Mouse (Mus musculus) heart, postnatal 14 days (tissue): Measurements from ENCODE around the gene Cadps. TPM values are rescaled to one million over a fixed set of nuclear protein-coding genes. Genes with fewer than 3 reads are reported as not detected.

ENCODE experiments used
- DNase-seq, 2 experiments: peaks; one replicate each; pipeline ENCODE4 v3.0.0; 2021 to 2022
- intact Hi-C: fragments of 180-260 bp; cut with DNase I; formaldehyde crosslinking; loops from one replicate; pipeline ENCODE4 v1.15.1; 2025
- long read RNA-seq, 2 experiments: library from polyadenylated mRNA; stranded (forward); transcript quantifications; one replicate each; pipeline ENCODE4 v2.0.0; 2021
- total RNA-seq, 2 experiments: library from RNA; stranded (reverse); gene quantifications; 2 replicates each; pipeline ENCODE4 v1.2.3; 2021

Gene Cadps
- total RNA-seq, result under 1 TPM; 0.05 to 0.14 TPM
- long read RNA-seq, experiment 1, partial matches to known transcripts, result 0 of 1 reads
- long read RNA-seq, experiment 1, other reads (novel, unspliced or antisense), result 1 of 1 reads
- long read RNA-seq, experiment 2, result 0 reads

DNA sequence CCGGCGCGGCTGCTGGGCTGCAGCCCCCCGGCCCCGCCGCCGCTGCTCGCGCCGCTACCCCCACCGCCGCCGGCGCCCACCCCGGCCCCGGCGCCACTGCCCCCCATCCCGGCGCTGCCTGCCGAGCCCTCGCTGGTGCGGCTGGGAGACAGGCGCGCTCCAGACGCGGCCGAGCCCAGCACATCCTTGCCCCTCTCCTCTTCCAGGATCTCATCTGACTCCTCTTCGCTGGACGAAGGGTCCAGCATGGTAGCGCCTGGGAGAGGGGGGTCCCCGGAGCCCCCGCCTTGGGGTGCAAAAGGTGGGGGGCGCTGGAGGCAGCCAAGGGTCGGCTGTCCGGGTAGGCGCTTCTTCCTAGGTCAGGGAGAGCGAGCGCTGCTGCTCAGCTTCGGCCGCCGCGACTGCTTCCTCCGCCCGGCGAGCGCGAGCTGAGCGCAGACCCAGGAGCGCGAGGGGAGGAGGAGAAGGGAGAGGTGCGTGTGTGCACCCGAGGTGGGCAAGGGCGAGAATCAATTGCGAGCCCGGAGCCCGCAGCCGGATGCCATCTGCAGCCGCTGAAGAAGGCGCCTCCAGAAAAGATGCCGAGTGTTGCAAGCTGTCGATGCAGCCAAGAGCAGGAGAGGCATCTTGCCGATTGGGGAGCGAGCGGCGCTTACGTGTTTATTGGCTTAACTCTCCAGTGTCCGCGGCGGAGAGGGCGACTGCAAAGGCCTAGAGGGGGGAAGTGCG lies at the start of gene Cadps:
Gene Cadps, minus strand, starts transcription at position 589 of the 729 bp plus-strand sequence.
- intact Hi-C loops, result no loop called here
- no peak for DNase-seq

DNA sequence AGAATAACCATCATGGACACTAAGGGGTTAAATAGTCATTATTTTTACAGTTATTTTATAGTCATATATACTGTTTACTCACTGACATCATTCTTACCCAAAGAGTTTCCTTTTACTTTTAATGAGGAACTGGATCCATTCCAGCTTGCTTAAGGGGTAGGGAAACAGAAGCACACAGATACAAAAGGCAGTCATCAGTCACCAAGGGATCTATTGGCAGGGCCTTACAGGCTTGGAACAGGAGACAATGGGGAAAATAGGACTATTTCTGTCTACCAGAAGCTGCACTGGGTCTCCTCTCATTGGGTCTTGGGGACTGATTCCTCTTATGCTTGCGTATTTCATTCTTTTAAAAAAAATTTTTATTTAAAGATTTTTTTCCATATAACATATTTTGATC lies 46.7 kb upstream of the Cadps start:
- intact Hi-C loops, result no loop called here
- no peak for DNase-seq

DNA sequence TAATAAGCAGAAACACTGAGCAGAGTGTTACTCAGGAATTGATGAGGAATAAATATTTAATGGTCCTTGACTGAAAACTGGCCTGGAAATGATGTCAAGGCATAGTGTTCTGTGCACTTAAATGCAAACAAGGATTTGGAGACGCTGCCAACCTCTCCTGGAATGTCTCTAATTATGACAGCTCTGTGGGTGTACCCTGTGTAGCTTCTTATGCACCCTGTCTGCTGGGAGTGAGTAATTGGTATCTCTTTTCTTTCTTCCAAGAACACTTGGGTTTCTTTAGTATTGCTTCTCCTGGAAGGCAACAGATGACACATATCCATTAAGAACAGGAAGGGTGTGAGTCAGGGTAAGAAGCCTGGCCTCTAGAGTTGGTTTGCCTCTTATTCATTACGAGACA lies 42.4 kb upstream of the Cadps start:
- intact Hi-C loops, result no loop called here
- no peak for DNase-seq

DNA sequence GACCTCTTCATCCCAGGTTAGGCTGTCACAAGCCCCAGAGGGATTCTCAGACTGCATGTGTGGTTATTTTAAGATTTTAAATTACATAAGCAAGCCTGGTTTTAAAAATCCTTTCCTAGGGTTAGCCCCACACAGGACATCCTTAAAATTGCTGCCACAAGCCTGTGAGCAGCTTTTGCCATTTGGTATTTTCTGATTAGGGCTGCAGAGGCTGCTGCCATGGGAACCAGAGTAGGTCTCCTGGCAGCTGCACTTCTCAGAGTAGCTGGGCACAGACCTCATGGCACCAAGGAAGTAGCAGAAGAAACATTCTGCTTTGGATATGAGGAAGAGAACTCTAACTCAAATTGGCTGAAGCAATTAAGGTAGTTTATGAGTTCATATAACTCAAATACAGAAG lies 21.0 kb upstream of the Cadps start:
- intact Hi-C loops, result no loop called here

DNA sequence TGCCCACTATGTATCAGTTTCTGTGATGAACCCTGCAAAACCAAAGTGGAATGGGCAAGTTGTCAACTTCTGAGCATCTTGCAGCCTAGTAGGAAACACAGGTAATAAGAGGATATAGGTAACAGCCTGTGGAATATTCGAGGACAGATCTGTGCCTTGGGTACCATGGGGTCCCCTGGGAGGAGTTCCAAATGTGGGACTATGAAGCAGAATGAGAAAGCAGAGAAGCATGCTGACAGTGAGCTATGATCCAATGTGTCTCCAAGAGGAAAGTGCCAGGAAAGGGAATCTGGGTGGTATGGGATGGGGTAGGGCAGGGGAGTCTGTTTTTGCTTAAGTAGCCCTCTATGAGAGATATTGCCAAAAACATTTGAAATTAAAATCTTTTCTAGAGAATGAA lies 16.6 kb upstream of the Cadps start:
- intact Hi-C loops, result no loop called here
- no peak for DNase-seq

More for the DNA sequence above, 21.0 kb upstream of the Cadps start:
- DNase-seq, result no peak

DNA sequence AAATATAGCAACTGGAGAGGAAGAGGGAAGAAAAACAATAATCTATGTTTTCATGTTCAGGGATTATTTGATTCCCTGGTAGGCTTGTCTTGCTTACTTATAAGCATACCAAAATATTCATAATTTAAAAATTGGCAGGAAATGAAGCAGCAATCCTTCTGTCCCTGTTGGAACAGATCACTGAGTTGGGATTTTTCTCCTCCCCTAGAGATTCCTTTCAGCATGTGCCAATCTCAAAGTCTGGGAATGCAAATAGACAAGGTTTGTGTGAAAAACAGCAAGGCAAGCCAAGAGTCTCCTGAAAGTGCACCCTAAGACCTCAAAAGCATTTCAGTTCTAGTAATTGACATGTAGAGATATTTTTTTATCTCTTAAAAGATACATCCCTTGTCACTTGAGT lies 16.1 kb upstream of the Cadps start:
- DNase-seq, result no peak
- intact Hi-C loops, result no loop called here

DNA sequence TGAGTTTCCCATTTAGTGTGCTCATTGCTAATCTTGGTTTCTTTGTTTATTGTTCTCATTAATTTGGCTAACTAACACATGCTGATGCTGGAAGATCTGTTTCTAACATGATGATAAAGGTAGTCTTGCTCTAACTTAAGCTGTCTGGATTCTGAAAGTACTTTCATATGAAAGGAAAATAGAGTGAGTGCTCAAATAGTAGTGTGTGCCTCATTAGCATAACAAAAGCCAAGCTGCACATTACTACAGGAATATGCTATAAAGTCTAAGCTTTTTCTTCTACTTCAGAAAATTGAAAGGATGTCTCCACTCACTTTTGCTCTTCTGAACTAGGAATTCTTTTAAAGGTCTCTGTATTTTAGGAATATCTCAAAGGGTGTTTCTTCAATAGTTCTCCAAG lies 15.4 kb upstream of the Cadps start:
- intact Hi-C loops, result no loop called here
- no peak for DNase-seq

DNA sequence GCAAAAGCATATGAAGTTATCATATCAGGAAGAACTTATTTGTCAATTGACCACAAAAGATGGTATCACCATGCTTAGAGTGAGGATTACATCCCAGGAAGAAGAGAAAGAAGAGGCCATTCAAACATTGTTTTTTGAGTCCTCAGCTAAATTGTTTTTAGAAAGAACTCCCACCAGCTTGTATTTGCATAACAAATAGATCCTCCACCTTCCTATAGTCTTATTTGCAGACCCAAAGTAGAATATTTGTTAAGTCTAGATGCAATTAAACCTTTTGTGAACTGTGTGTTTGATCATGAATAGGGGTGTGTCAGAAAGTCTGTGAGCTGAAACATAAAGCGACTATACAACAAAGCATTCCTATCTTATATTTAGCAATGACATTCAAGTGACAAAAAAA lies 15.0 kb upstream of the Cadps start:
- intact Hi-C loops, result no loop called here
- no peak for DNase-seq

DNA sequence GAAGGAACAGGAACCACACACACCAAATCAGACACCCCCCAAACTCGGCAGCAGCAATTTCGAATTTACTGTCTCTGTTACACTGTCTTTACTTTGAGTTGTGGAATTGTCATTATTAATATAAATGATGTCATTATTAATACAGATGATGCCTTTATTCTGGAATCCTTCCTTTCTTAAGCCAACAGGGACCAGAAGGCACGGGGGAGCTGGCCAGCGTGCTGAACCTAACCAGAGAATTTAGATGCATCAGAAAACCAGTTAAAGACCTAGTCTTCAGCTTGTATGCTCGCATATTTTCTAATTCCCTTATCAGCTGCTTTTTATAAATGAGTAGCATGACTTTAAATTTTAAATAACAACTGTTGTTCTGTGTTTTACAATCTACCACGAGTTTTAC lies 902 bp upstream of the Cadps start:
- intact Hi-C loops, result no loop called here
- DNase-seq, result peak; percentile 18 to 51

DNA sequence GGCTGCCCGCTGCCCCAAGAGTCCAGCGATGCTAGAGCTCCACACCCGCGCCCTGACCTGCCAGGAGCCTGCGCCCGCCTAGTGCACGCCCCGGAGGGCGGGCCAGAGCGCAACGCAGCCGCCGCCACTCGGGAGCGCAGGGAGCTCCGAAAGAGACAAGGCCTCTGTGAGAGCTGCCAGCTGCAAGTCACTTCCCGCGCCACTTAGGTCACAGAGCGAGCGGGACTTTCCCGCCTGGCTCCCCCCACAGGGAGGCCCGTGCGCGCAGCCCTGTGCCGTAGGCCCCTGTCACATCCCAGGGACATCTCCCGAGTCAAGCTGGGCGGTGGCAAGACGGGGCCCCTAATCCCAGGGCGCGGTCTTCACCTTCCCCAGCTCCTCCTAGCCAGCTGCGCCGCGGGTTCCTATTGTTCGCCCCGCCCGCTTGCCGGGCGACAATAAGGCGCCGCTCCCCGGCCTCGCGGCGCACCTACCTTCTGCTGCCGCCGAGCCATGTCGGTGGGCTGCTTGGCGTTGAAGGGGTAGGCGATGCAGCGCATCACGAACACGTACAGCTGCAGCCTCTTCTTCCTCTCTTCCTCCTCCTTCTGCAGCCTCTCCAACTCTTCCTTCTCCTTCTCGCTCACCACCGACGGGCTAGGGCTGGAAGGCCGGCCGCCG lies 918 bp downstream of the Cadps start:
- peak; percentile 6 to 14 for DNase-seq
- intact Hi-C loops, result no loop called here

DNA sequence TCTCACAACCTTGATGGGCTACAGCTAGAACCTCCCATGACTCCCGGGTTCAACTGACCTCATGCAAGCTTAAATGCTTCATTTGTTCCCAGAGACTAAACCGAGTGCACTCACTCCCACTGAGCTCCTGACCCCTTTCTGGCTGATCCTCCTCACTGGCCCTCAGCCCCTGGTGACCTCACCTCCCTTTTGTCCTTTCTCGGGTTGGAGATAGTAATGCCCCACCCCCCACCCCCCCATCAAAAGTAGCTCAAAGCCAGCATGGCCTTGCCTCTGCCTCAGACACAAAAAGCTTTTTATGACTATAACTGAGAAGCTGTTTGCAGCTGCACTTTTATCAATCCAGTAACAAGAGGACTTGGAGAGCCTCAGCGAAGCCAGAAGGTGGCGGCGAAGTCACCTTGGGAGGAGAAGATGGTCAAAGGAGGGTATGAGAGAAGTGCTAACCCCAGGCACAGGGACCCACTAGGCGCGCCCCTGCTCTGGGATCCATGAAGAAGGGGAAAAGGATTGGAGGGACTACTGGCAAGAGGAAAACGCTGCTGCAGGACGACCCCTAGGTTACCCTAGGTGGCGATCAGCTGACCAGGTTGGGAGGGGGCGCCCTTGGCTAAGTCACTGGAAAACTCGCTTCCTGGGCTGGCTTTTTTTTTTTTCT lies 1.6 kb downstream of the Cadps start:
- intact Hi-C loops, result no loop called here
- no peak for DNase-seq

DNA sequence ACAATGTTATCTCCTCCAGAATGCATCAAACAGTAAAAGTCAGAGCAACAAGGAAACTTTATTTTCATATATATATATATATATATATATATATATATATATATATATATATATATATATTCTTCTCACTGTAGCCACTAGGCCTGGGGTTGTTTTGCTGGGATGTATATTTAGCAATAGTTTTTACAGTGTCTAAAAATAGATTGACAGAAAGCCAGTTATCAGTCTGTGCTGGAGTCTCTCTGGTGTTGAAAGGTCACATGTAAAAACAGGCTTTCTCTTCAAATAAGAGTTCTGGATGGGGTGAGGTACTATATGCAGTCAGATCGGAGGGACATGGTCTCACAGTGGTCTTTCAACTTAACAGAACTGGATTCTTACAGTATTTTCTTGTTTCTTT lies 2.7 kb downstream of the Cadps start:
- no peak for DNase-seq
- intact Hi-C loops, result no loop called here

DNA sequence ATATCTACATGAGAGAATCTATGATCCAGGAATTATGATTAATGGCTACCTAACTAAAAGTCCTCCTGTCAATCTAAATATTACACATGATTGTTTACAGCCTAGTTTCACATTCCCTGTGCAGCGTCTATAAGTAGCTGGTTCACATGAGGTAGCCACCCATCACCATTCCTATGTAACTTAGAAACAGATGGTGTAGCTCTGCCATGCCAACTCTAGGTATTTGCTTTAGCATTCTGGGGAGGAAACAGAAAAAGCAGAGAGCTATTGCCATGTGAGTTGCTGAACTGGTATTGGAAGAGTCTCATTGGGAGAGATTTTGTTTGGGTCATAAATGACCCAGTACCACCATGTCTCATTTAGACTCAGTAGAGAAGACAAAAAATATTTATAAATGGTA lies 4.4 kb downstream of the Cadps start:
- no peak for DNase-seq
- intact Hi-C loops, result no loop called here

DNA sequence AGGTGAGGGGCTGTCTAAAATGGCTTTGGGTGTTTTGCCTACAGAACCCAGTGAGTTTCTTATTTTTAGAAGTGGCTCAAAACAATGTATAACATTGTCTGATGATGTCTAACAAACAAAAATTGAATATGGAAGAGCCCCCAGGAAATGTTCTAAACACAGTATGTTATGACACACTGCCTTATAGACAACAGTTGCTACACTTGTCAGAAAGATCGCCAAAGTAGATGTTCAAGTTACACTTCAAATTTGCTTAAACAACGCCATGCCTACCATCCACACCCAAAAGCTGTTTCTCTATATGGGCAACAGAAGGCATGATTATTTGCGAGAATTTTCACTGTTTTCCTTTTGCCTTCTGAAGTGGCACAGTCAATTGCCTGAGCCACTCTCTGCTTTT lies 10.8 kb downstream of the Cadps start:
- no peak for DNase-seq
- intact Hi-C loops, result no loop called here

DNA sequence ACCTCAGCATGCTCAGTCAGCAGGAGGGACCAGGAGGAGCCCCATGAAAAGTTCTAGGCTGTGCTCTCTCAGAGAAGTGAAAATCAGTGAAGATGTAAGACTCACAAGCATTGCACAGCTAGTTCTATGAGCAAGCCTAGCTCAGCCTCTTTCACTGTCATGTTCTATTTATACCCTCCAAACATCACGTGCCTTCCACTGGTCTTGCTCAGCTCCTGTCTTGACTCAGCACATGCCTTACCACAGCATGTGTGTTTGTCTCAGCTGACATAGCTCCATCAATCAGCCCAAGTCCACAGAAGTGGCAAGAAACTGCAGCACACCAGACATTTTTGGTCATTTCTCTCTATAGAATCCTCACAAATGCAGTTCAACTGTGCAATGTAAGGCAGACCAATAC lies 19.9 kb downstream of the Cadps start:
- no peak for DNase-seq

DNA sequence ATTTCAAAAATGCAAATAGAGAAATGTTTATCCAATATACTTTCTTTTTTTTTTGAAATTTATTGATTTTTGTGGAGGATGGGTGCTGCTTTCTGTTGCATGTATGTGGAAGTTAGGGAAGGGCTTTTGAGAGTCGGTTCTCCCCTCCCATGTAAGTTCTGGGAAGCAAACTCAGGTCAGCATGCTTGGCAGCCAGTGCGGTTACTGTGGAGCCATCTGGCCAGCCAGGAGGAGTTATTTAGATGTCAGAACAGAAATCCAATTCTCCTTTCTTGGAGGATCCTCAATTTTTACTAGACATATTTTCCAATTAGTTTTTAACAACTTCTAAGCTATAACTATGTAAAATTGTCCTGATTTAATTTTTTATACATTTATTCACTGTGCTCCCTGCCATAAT lies 21.8 kb downstream of the Cadps start:
- DNase-seq, result no peak
- intact Hi-C loops, result no loop called here

More for the DNA sequence above, 19.9 kb downstream of the Cadps start:
- intact Hi-C loops, result no loop called here

DNA sequence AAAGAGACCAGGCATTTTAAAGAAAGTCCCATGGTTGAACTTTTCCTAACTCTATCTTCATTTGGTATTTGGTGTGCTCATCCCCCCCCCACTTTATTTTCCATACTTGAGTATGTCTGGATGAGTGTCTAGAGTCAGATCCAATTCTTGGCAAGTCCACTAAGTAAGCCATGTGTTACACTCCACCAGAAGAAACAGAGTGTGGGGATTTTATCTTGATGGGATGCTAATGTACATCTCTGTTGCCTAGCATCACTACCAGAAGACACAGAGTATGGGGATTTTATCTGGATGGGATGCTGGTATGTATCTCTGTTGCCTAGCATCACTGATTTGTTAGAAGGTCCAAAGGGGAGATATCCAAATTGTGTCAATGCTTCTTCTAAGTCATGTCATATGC lies 24.0 kb downstream of the Cadps start:
- intact Hi-C loops, result no loop called here
- DNase-seq, result no peak

DNA sequence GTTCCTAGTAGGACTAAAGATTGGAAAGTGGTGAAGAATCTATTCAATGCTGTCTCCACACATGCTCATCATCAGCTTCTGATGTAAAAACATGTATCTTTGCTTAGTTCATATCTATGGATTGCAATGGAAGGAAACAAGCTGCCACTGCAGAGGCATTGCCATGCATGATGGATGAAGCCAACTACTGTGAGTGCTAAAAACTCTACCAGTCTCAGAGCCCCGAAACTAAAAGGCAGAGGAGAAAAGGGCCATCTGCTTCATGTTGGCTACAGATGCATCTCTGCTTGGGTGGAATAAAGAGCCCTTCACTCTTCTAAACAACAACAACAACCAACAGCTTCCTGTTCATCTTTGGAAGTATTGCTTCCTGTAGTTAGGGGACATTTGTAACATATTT lies 38.6 kb downstream of the Cadps start:
- no peak for DNase-seq
- intact Hi-C loops, result no loop called here

DNA sequence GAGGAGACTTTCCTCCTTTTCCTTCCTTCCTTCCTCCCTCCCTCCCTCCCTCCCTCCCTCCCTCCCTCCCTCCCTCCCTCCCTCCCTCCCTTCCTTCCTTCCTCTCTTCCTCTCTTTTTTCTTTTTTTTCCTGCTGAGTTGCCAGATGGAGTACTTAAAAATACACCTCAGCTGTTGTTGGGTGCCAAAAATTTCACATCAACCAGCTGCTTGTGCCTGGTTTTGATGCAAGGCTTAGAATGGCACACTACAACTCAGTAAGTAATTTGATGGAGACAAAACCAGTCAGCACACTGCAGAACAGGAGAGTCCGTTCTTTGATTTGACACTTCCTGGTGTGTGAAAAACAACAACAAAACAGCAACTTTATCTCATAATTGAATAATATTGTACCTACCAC lies 42.9 kb downstream of the Cadps start:
- intact Hi-C loops, result no loop called here
- no peak for DNase-seq

DNA sequence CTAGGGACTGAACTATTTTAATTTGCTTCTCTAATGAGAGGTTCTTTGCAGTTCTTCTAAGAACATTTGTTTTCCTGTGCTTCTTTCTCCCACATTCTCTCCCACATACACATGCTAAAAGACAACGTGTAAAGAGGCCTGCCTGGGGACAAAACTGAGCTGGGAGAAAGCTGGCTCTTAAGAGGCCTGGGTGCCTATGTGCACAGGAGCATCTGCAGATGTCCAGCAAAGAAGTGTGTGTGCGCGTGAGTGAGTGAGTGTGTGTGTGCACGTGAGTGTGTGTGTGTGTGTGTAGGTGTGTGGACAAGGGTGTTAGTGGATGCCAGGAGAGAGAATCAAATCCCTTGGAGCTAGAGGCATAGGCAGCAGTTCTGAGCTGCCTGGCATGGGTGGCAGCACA lies 44.9 kb downstream of the Cadps start:
- intact Hi-C loops, result no loop called here
- DNase-seq, result no peak

DNA sequence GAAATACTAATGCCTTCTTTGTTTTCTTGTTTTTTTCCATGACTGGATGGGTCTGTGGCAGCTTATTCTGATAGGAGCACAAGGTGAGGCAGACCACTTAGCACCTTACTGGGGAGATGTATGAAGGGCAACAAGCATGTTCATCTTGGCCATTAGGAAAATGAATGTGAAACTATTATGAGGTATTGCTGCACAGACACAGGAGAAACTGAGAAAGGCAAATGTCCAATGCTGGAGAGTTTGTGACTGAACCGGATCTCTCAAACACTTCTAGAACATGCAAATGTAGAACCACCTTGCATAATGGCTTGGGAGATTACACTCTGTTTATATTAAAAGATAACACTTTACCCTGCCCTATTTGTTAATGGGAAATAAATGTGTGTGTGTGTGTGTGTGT lies 54.0 kb downstream of the Cadps start:
- intact Hi-C loops, result no loop called here
- no peak for DNase-seq

DNA sequence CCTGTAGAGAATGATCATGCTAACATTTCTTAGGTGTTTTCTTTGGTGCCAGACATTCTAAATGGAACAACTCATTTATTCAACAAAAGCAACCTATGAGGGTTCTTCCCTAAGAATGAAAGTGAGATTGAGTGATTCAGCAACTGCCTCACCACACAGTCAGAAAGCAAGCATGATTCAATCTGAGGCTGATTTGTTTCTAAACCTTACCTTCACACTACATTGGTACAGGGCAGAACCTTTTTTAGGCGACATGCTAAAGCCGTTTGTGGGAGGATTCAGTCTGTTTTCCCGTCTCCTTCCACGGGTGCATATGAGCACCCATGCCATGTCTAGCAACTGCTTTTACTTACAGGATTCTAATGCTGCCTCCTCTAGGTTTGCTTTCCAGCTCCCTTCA lies 69.6 kb downstream of the Cadps start:
- no peak for DNase-seq
- intact Hi-C loops, result no loop called here
